Mouse (Mus musculus): Measurements from ENCODE around the gene Cadm4. TPM values are rescaled to one million over a fixed set of nuclear protein-coding genes. Genes with fewer than 3 reads are reported as not detected.
A peak's percentile ranks its signal among the peaks of the same experiment; 100 is the strongest.

The Cadm4 gene
- polyA plus RNA-seq, 1 experiment from 2014 or later = 5.0 TPM

- H3K27me3 ChIP-seq (replicated peaks; ENCODE audit: low read depth, poor library complexity, severe bottlenecking) = no peaks in the 10 kb centered on the region
- WGBS = 87% methylated on average over 2 of the region's 2 CpGs
Measured at GRCm38 (mm10) chr7:24544506-24544905, 62.7 kb downstream of the Cadm4 start.

GRCm38 (mm10) chr7:24546068-24546614, 64.3 kb downstream of the Cadm4 start, which contains the start of the genes Pinlyp and Xrcc1:
Gene Pinlyp, minus strand, starts transcription at chr7:24546118.
Gene Xrcc1, plus strand, starts transcription at chr7:24546289.
- Histone ChIP-seq H3K9me3 (no peaks in the 10 kb centered on the region), H3K27ac (replicated peaks) (peak within 1 kb of the TSS; percentile 90), H3K4me1 (peaks cover 17% of the 10 kb centered on the region), H3K36me3 (replicated peaks) (peaks cover 33% of the 10 kb centered on the region), H3K4me3 (peak within 1 kb of the TSS; percentile 87), H3K27me3 (replicated peaks; ENCODE audit: low read depth, poor library complexity, severe bottlenecking) (no peaks in the 10 kb centered on the region)
- DNase-seq (ENCODE audit: low spot score) = peak; percentile 15
- WGBS = 35% methylated on average over 13 of the region's 13 CpGs

More at GRCm38 (mm10) chr7:24544506-24544905, 62.7 kb downstream of the Cadm4 start:
- peaks cover 17% of the 10 kb centered on the region for H3K4me1 ChIP-seq
- H3K36me3 ChIP-seq (replicated peaks) = peaks cover 16% of the 10 kb centered on the region
- DNase-seq (ENCODE audit: low spot score) = no peak
- H3K4me3 ChIP-seq = no peak overlapping the region
- no peaks in the 10 kb centered on the region for H3K9me3 ChIP-seq
- no peak overlapping the region for H3K27ac ChIP-seq (replicated peaks)

- Histone ChIP-seq H3K4me1 (peaks cover 17% of the 10 kb centered on the region), H3K9me3 (no peaks in the 10 kb centered on the region), H3K36me3 (replicated peaks) (peaks cover 39% of the 10 kb centered on the region), H3K27me3 (replicated peaks; ENCODE audit: low read depth, poor library complexity, severe bottlenecking) (no peaks in the 10 kb centered on the region), H3K4me3 (peak overlapping the region; percentile 87), H3K27ac (replicated peaks) (peak overlapping the region; percentile 90)
- DNase-seq (ENCODE audit: low spot score) = peak; percentile 100
- WGBS = under 1% methylated on average over 57 of the region's 57 CpGs
Measured at GRCm38 (mm10) chr7:24546634-24547389, 65.0 kb downstream of the Cadm4 start.

GRCm38 (mm10) chr7:24547534-24548036, 65.8 kb downstream of the Cadm4 start:
- Histone ChIP-seq H3K4me1 (peaks cover 17% of the 10 kb centered on the region), H3K4me3 (peak overlapping the region; percentile 87), H3K27ac (replicated peaks) (peak overlapping the region; percentile 90), H3K36me3 (replicated peaks) (peaks cover 47% of the 10 kb centered on the region), H3K27me3 (replicated peaks; ENCODE audit: low read depth, poor library complexity, severe bottlenecking) (no peaks in the 10 kb centered on the region), H3K9me3 (no peaks in the 10 kb centered on the region)
- WGBS = 30% methylated on average over 13 of the region's 13 CpGs
- no peak for DNase-seq (ENCODE audit: low spot score)

- H3K27ac ChIP-seq (replicated peaks) = no peak overlapping the region
- no peak overlapping the region for H3K4me3 ChIP-seq
- DNase-seq (ENCODE audit: low spot score) = no peak
- 87% methylated on average over 12 of the region's 12 CpGs for WGBS
- H3K27me3 ChIP-seq (replicated peaks; ENCODE audit: low read depth, poor library complexity, severe bottlenecking) = no peaks in the 10 kb centered on the region
- no peaks in the 10 kb centered on the region for H3K9me3 ChIP-seq
- H3K4me1 ChIP-seq = peaks cover 9% of the 10 kb centered on the region
- H3K36me3 ChIP-seq (replicated peaks) = peaks cover 90% of the 10 kb centered on the region
Measured at GRCm38 (mm10) chr7:24551985-24552759, 70.3 kb downstream of the Cadm4 start.

Other genes with a start within 250 kb of the Cadm4 start
- 5.7 and 6.7 TPM in 2 replicates for gene Zfp109, start 244.5 kb upstream of the Cadm4 start, polyA plus RNA-seq (2016; fragmentation: Nextera tagmentation; extraction: Ambion mirVana)
- gene Zfp108, start 227.2 kb upstream of the Cadm4 start, polyA plus RNA-seq (2016; fragmentation: Nextera tagmentation; extraction: Ambion mirVana) = 2.4 and 3.1 TPM in 2 replicates
- gene Zfp93, start 211.6 kb upstream of the Cadm4 start, polyA plus RNA-seq (2016; fragmentation: Nextera tagmentation; extraction: Ambion mirVana) = 8.2 and 8.6 TPM in 2 replicates
- gene Zfp61, start 180.8 kb upstream of the Cadm4 start, polyA plus RNA-seq (2016; fragmentation: Nextera tagmentation; extraction: Ambion mirVana) = 46.4 and 47.7 TPM in 2 replicates
- 13.8 and 13.9 TPM in 2 replicates for gene Zfp94, start 165.4 kb upstream of the Cadm4 start, polyA plus RNA-seq (2016; fragmentation: Nextera tagmentation; extraction: Ambion mirVana)
- 0.17 TPM in 1 of 2 replicates, not detected in the other for gene Tescl, start 148.1 kb upstream of the Cadm4 start, polyA plus RNA-seq (2016; fragmentation: Nextera tagmentation; extraction: Ambion mirVana)
- not detected in 2 replicates for gene Lypd5, start 132.8 kb upstream of the Cadm4 start, polyA plus RNA-seq (2016; fragmentation: Nextera tagmentation; extraction: Ambion mirVana)
- 3.0 and 3.5 TPM in 2 replicates for gene Kcnn4, start 111.8 kb upstream of the Cadm4 start, polyA plus RNA-seq (2016; fragmentation: Nextera tagmentation; extraction: Ambion mirVana)
- 25.8 and 26.3 TPM in 2 replicates for gene Smg9, start 82.4 kb upstream of the Cadm4 start, polyA plus RNA-seq (2016; fragmentation: Nextera tagmentation; extraction: Ambion mirVana)
- not detected in 2 replicates for gene Irgc1, start 29.7 kb upstream of the Cadm4 start, polyA plus RNA-seq (2016; fragmentation: Nextera tagmentation; extraction: Ambion mirVana)
- 1.7 TPM in 2 replicates for gene Plaur, start 19.5 kb upstream of the Cadm4 start, polyA plus RNA-seq (2016; fragmentation: Nextera tagmentation; extraction: Ambion mirVana)
- gene Zfp428, start 25.0 kb downstream of the Cadm4 start, polyA plus RNA-seq (2016; fragmentation: Nextera tagmentation; extraction: Ambion mirVana) = 100.0 and 110 TPM in 2 replicates
- 1.2 TPM in 2 replicates for gene AC161166.1, start 30.4 kb downstream of the Cadm4 start, polyA plus RNA-seq (2016; fragmentation: Nextera tagmentation; extraction: Ambion mirVana)
- gene Irgq, start 48.7 kb downstream of the Cadm4 start, polyA plus RNA-seq (2016; fragmentation: Nextera tagmentation; extraction: Ambion mirVana) = 8.2 and 8.9 TPM in 2 replicates
- gene Pinlyp, start 64.1 kb downstream of the Cadm4 start, polyA plus RNA-seq (2016; fragmentation: Nextera tagmentation; extraction: Ambion mirVana) = not detected in 2 replicates
- gene Xrcc1, start 64.3 kb downstream of the Cadm4 start, polyA plus RNA-seq (2016; fragmentation: Nextera tagmentation; extraction: Ambion mirVana) = 169 TPM in 2 replicates
- 26.3 and 27.3 TPM in 2 replicates for gene Ethe1, start 105.5 kb downstream of the Cadm4 start, polyA plus RNA-seq (2016; fragmentation: Nextera tagmentation; extraction: Ambion mirVana)
- gene Zfp575, start 105.6 kb downstream of the Cadm4 start, polyA plus RNA-seq (2016; fragmentation: Nextera tagmentation; extraction: Ambion mirVana) = 2.0 and 2.1 TPM in 2 replicates
- 0.10 TPM in 1 of 2 replicates, not detected in the other for gene Phldb3, start 128.7 kb downstream of the Cadm4 start, polyA plus RNA-seq (2016; fragmentation: Nextera tagmentation; extraction: Ambion mirVana)
- 1.1 and 1.5 TPM in 2 replicates for gene Lypd3, start 154.5 kb downstream of the Cadm4 start, polyA plus RNA-seq (2016; fragmentation: Nextera tagmentation; extraction: Ambion mirVana)
- gene Tex101, start 194.7 kb downstream of the Cadm4 start, polyA plus RNA-seq (2016; fragmentation: Nextera tagmentation; extraction: Ambion mirVana) = not detected in 2 replicates
- gene BC049730, start 227.2 kb downstream of the Cadm4 start, polyA plus RNA-seq (2016; fragmentation: Nextera tagmentation; extraction: Ambion mirVana) = not detected in 2 replicates
- gene Gm4763, start 244.9 kb downstream of the Cadm4 start, polyA plus RNA-seq (2016; fragmentation: Nextera tagmentation; extraction: Ambion mirVana) = not detected in 2 replicates

Measured in embryonic facial prominence, embryonic 10.5 days (tissue).